Mouse (Mus musculus) heart, embryonic 15.5 days (tissue): ENCODE measurements around the gene Prdm8. TPM values are rescaled to one million over a fixed set of nuclear protein-coding genes. Genes with fewer than 3 reads are reported as not detected.

Experiments used
- ATAC-seq: fragments of 200-750 bp; cut with Nextera tagmentation; replicated peaks from 2 replicates; pipeline ENCODE4 v1.8.0; 2017; ENCODE audit warnings: low read depth, moderate TSS enrichment; ENCODE audit not compliant: insufficient number of reproducible peaks, insufficient read depth, low FRiP score
- H3K27ac ChIP-seq: fragments of 300-500 bp; sonication (generic); 2 replicates; pipeline ENCODE4 v1.5.1; 2015; ENCODE audit warnings: mild to moderate bottlenecking, inconsistent platforms
- H3K27me3 ChIP-seq: fragments of 300-500 bp; sonication (generic); 2 replicates; pipeline ENCODE4 v1.6.1; 2015; ENCODE audit warnings: inconsistent platforms
- H3K36me3 ChIP-seq: fragments of 300-500 bp; sonication (generic); 2 replicates; pipeline ENCODE4 v1.6.1; 2015; ENCODE audit warnings: mild to moderate bottlenecking, inconsistent platforms
- H3K4me1 ChIP-seq: fragments of 300-500 bp; sonication (generic); replicated peaks from 2 replicates; pipeline ENCODE4 v1.6.1; 2015; ENCODE audit warnings: inconsistent platforms
- H3K4me2 ChIP-seq: fragments of 300-500 bp; sonication (generic); 2 replicates; pipeline ENCODE4 v1.6.1; 2015; ENCODE audit warnings: inconsistent platforms, mild to moderate bottlenecking, moderate library complexity
- H3K4me3 ChIP-seq: fragments of 300-500 bp; sonication (generic); 2 replicates; pipeline ENCODE4 v1.5.1; 2015; ENCODE audit warnings: mild to moderate bottlenecking, inconsistent platforms
- H3K9ac ChIP-seq: fragments of 300-500 bp; sonication (generic); 2 replicates; pipeline ENCODE4 v1.6.1; 2015; ENCODE audit warnings: mild to moderate bottlenecking, inconsistent platforms
- H3K9me3 ChIP-seq: fragments of 300-500 bp; sonication (generic); replicated peaks from 2 replicates; pipeline ENCODE4 v1.6.1; 2016; ENCODE audit warnings: inconsistent platforms
- WGBS: fragments of 180-500 bp; shearing (Covaris S2); methylation state at CpG from one replicate; pipeline ENCODE4 v1.1.7; 2015; ENCODE audit warnings: mixed read lengths; 5-methylcytosine and 5-hydroxymethylcytosine counted together
- polyA plus RNA-seq: library from polyadenylated mRNA; unstranded; fragments of >200 nt; fragmentation: Nextera tagmentation; extraction: Ambion mirVana; gene quantifications from 2 replicates; pipeline ENCODE4 v1.2.1, GENCODE M21; 2015

Gene Prdm8
- polyA plus RNA-seq, 1 experiment from 2014 or later: not detected

- no peak overlapping the region for H3K4me2 ChIP-seq
- H3K9ac ChIP-seq: no peak overlapping the region
- 58% methylated on average over 2 of the region's 2 CpGs for WGBS
- H3K27ac ChIP-seq: no peak overlapping the region
- no peak overlapping the region for H3K4me3 ChIP-seq
- no peaks in the 10 kb centered on the region for H3K4me1 ChIP-seq
- H3K27me3 ChIP-seq: no peaks in the 10 kb centered on the region
- H3K9me3 ChIP-seq: no peaks in the 10 kb centered on the region
- ATAC-seq: no peak
- H3K36me3 ChIP-seq: no peaks in the 10 kb centered on the region
Observed at GRCm38 (mm10) chr5:98226710-98227109, 59.7 kb downstream of the Prdm8 start.

GRCm38 (mm10) chr5:98229456-98229855, 62.5 kb downstream of the Prdm8 start:
- WGBS: 69% methylated on average over 6 of the region's 6 CpGs
- no peaks in the 10 kb centered on the region for H3K36me3 ChIP-seq
- H3K9ac ChIP-seq: no peak overlapping the region
- H3K4me3 ChIP-seq: no peak overlapping the region
- H3K4me1 ChIP-seq: no peaks in the 10 kb centered on the region
- no peaks in the 10 kb centered on the region for H3K9me3 ChIP-seq
- no peak overlapping the region for H3K27ac ChIP-seq
- no peaks in the 10 kb centered on the region for H3K27me3 ChIP-seq
- ATAC-seq: no peak
- H3K4me2 ChIP-seq: no peak overlapping the region

GRCm38 (mm10) chr5:98238466-98238865, 71.5 kb downstream of the Prdm8 start:
- Histone ChIP-seq H3K4me1 (no peaks in the 10 kb centered on the region), H3K9me3 (no peaks in the 10 kb centered on the region), H3K9ac (no peak overlapping the region), H3K27ac (no peak overlapping the region), H3K36me3 (no peaks in the 10 kb centered on the region), H3K4me2 (no peak overlapping the region), H3K27me3 (no peaks in the 10 kb centered on the region), H3K4me3 (no peak overlapping the region)
- 73% methylated on average over 6 of the region's 6 CpGs for WGBS
- no peak for ATAC-seq

Other genes with a start within 250 kb of the Prdm8 start
- gene Antxr2, start 136.2 kb upstream of the Prdm8 start, polyA plus RNA-seq: 52.2 and 56.1 TPM in 2 replicates
- gene Fgf5, start 87.0 kb downstream of the Prdm8 start, polyA plus RNA-seq: 0.38 and 0.43 TPM in 2 replicates
- gene Cfap299, start 162.1 kb downstream of the Prdm8 start, polyA plus RNA-seq: 0.22 TPM in 1 of 2 replicates, not detected in the other